Mouse (Mus musculus) cerebellum, adult 2 months (tissue): ENCODE data around the gene Gm17949.

ENCODE experiments used
- CTCF ChIP-seq: fragments of 200-500 bp; IDR thresholded peaks from 2 replicates; pipeline ENCODE4 v1.5.1; 2011; ENCODE audit warnings: low read depth, mild to moderate bottlenecking, control low read depth, low read length, moderate library complexity, borderline replicate concordance; ENCODE audit not compliant: insufficient read depth
- POLR2A ChIP-seq: fragments of 200-500 bp; IDR thresholded peaks from 2 replicates; pipeline ENCODE4 v1.6.1; 2011; ENCODE audit warnings: low read length, control low read depth, borderline replicate concordance; ENCODE audit not compliant: insufficient read depth

- TF ChIP-seq POLR2A (no peak), CTCF (no peak)
Observed at GRCm38 (mm10) chr17:56999414-56999813, 11.9 kb upstream of the Gm17949 start.
